Mouse (Mus musculus): ENCODE measurements at regions not wholly inside any gene's neighbourhood (a gene's known extent, or its start where the extent isn't known, plus 50 kb on each side); places are given as distances from the start of the nearest gene placed in this dataset.

DNA sequence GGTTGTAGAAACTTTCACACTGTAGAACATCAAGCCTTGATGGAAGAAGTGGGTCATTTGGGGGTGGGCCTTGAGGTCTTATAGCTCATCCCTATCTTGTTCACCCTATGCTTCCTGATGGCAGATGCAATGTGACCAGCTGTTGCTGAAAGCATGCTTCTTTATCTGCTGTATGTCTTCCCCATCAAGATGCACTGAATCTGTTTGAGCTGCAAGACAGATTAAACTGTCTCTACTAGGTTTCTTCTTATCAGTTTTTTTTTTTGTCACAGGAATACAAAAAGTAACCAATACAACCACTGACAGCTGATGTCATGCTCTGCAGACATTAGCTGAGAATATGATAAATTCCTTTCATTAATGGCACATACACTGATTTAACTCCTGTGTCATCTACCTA lies 505.0 kb upstream of the Fam160b2 start:
- Histone ChIP-seq H3K27ac (ENCODE audit: low read length) (no peak overlapping the region), H3K27me3 (replicated peaks; ENCODE audit: insufficient read depth, low read length) (no peaks in the 10 kb centered on the region), H3K4me2 (replicated peaks; ENCODE audit: low read depth, low read length) (no peak overlapping the region), H3K9me3 (ENCODE audit: low read length) (no peaks in the 10 kb centered on the region), H3K9ac (replicated peaks; ENCODE audit: low read depth) (no peak overlapping the region), H3K36me3 (ENCODE audit: insufficient read depth, low read length) (no peaks in the 10 kb centered on the region), H3K4me1 (ENCODE audit: insufficient read depth, low read depth, low read length) (no peaks in the 10 kb centered on the region), H3K4me3 (ENCODE audit: low read depth, low read length) (no peak overlapping the region)
- TF ChIP-seq CTCF (IDR thresholded peaks at IDR 0.05) (no peak), EP300 (IDR thresholded peaks at IDR 0.05) (no peak)
- DNase-seq (ENCODE audit: low spot score) (no peak), ATAC-seq (no peak)

DNA sequence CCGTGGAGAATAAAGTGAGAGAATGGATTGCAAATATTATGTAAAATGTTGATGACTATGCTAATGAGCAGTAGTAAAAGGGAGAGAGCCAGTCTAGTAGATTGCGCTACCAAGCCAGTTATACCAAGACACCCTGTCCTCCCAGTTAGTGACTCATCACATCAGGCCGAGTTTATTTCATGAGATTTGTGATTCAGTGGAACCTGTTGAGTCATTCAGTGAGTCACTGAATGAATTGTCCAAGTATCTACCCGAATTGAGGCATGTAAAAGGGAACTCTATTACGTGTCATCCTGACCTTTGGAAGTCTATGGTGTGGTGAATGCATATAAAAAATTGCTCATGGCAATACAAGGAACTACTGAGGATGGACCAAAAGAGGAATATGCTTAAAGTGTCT lies 504.3 kb upstream of the Fam160b2 start:
- H3K9me3 ChIP-seq (ENCODE audit: low read length) = no peaks in the 10 kb centered on the region
- H3K27me3 ChIP-seq (replicated peaks; ENCODE audit: insufficient read depth, low read length) = no peaks in the 10 kb centered on the region
- no peaks in the 10 kb centered on the region for H3K36me3 ChIP-seq (ENCODE audit: insufficient read depth, low read length)
- no peak overlapping the region for H3K4me2 ChIP-seq (replicated peaks; ENCODE audit: low read depth, low read length)
- no peak for DNase-seq (ENCODE audit: low spot score)
- no peak overlapping the region for H3K4me3 ChIP-seq (ENCODE audit: low read depth, low read length)
- H3K9ac ChIP-seq (replicated peaks; ENCODE audit: low read depth) = no peak overlapping the region
- H3K4me1 ChIP-seq (ENCODE audit: insufficient read depth, low read depth, low read length) = no peaks in the 10 kb centered on the region
- H3K27ac ChIP-seq (ENCODE audit: low read length) = no peak overlapping the region
- 76% methylated on average over 5 of the region's 5 CpGs for WGBS
- no peak for ATAC-seq
- TF ChIP-seq CTCF (IDR thresholded peaks at IDR 0.05) = no peak
- no peak for TF ChIP-seq EP300 (IDR thresholded peaks at IDR 0.05)

DNA sequence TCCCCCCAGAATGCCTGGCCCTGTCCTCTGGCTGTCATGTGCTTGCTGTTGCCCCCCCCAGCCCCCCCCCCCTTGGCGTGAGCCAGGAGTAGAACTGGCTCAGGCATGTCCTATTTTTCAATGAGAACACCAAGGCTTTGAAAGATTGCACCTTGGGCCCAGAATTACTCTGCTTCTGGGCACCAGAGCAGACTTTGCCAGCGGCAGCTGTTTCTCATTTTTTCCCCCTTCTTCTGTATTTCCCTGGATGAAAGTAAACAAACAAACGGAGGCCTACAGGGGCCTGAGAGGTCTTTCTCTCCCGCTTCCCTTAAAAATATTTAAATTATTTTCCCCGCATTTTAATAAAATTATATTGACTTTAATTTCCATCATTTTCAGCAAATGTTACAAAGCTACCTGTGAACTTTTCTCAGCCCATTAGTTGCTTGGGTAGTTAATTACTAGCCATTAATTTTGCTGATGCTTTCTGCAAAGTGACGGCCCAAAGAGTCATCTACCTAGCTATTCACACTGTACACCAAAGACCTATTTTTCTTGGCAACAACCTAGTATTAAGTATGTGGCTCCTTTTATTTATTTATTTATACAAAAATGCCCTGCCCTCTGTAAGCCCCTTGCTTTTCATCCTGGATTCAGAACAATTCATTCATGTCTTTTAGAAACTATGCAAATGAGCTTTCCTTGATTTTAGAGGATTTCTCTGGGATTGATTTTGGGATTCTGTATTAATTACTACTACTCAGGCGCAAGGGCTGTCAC lies 496.2 kb upstream of the Fam160b2 start:
- Histone ChIP-seq H3K27ac (ENCODE audit: low read length) (no peak overlapping the region), H3K4me1 (ENCODE audit: insufficient read depth, low read depth, low read length) (no peaks in the 10 kb centered on the region), H3K4me3 (ENCODE audit: low read depth, low read length) (no peak overlapping the region), H3K27me3 (replicated peaks; ENCODE audit: insufficient read depth, low read length) (no peaks in the 10 kb centered on the region), H3K9me3 (ENCODE audit: low read length) (no peaks in the 10 kb centered on the region), H3K36me3 (ENCODE audit: insufficient read depth, low read length) (no peaks in the 10 kb centered on the region), H3K4me2 (replicated peaks; ENCODE audit: low read depth, low read length) (no peak overlapping the region), H3K9ac (replicated peaks; ENCODE audit: low read depth) (no peak overlapping the region)
- no peak for ATAC-seq
- 63% methylated on average over 7 of the region's 7 CpGs for WGBS
- TF ChIP-seq EP300 (IDR thresholded peaks at IDR 0.05) (no peak), CTCF (IDR thresholded peaks at IDR 0.05) (no peak)
- DNase-seq (ENCODE audit: low spot score) = no peak

DNA sequence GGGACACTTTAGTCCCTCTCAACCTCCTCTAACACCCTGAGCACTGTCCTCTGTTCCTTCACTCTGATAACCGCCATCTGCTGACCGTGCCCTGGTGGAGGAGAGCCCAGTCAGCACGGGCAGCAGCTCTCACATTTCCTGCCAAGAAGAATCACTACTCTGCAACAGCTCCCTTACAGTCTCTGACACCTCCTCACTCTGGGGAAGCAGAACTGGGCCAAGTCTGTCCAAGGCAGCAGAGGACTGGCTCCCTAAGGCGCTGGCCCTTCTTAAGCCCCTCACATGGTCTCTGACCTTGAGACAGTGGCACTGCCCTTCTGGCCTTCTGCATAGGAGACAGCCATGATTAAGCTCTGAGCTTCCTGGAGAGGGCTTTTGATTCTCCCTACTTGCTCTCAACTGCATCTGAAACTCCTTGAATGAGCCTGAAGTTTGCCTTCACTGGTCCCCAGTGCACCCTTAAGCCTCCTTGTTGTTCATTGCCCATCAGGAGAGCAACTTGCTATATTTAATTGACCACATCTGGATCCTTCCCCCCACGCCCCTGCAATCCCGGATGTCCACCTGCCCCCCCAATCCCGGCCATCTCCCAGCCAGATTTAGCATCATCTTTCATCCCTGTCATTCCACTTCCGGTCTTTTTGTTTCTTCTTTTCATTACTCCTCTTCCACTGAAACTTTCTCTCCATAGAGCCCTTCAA lies 493.1 kb upstream of the Fam160b2 start:
- H3K4me3 ChIP-seq (ENCODE audit: low read depth, low read length) = no peak overlapping the region
- ATAC-seq (peak; percentile 94), DNase-seq (ENCODE audit: low spot score) (peak; percentile 85)
- no peaks in the 10 kb centered on the region for H3K4me1 ChIP-seq (ENCODE audit: insufficient read depth, low read depth, low read length)
- H3K9ac ChIP-seq (replicated peaks; ENCODE audit: low read depth) = no peak overlapping the region
- no peaks in the 10 kb centered on the region for H3K27me3 ChIP-seq (replicated peaks; ENCODE audit: insufficient read depth, low read length)
- WGBS = 49% methylated on average over 8 of the region's 8 CpGs
- H3K4me2 ChIP-seq (replicated peaks; ENCODE audit: low read depth, low read length) = no peak overlapping the region
- H3K27ac ChIP-seq (ENCODE audit: low read length) = peak overlapping the region; percentile 20
- no peaks in the 10 kb centered on the region for H3K9me3 ChIP-seq (ENCODE audit: low read length)
- TF ChIP-seq CTCF (IDR thresholded peaks at IDR 0.05) (peak; percentile 36), EP300 (IDR thresholded peaks at IDR 0.05) (no peak)
- no peaks in the 10 kb centered on the region for H3K36me3 ChIP-seq (ENCODE audit: insufficient read depth, low read length)

DNA sequence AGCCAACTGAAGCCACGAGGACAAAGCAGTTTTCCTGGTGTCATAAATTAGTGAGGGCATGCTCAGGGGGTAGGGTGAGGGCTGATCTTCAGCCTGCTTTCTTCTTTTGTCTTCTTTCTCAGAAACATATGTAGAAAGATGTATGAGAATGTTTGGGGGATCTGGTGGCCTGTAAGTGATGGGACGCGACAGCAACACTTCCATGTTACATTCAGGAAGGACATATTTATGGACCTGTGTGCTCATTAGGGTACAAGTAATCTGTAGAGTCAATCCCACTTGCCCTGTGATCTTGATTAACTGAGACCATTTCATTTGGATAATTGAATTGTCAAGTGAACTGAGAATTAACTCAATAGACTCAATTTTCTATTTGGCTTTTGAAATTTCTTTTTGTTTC lies 486.1 kb upstream of the Fam160b2 start:
- Histone ChIP-seq H3K4me1 (ENCODE audit: insufficient read depth, low read depth, low read length) (no peaks in the 10 kb centered on the region), H3K27ac (ENCODE audit: low read length) (no peak overlapping the region), H3K4me3 (ENCODE audit: low read depth, low read length) (no peak overlapping the region), H3K4me2 (replicated peaks; ENCODE audit: low read depth, low read length) (no peak overlapping the region), H3K27me3 (replicated peaks; ENCODE audit: insufficient read depth, low read length) (no peaks in the 10 kb centered on the region), H3K9ac (replicated peaks; ENCODE audit: low read depth) (no peak overlapping the region), H3K9me3 (ENCODE audit: low read length) (no peaks in the 10 kb centered on the region), H3K36me3 (ENCODE audit: insufficient read depth, low read length) (no peaks in the 10 kb centered on the region)
- 83% methylated on average over 3 of the region's 3 CpGs for WGBS
- no peak for TF ChIP-seq EP300 (IDR thresholded peaks at IDR 0.05)
- TF ChIP-seq CTCF (IDR thresholded peaks at IDR 0.05) = no peak
- ATAC-seq = no peak
- DNase-seq (ENCODE audit: low spot score) = no peak

DNA sequence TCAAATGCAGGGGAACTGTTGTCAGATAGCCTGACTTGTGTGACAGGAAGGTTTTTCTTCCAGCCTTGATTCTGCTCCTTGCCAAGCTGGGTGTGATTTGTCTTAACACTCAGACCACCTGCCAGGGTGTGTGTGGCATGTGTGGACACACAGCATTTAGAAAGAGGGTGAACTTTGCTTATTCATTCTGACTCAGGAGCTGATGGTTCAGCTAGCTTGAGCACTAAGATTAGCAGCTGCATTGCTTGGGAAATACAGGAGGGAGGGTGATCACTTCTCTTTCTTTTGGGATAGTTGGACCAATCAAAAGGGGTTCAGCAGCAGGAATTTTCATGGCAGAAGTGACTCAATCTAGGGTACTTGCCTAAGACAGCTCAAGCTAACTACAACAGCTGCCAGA lies 482.7 kb upstream of the Fam160b2 start:
- DNase-seq (ENCODE audit: low spot score) (peak; percentile 66), ATAC-seq (peak; percentile 57)
- no peaks in the 10 kb centered on the region for H3K4me1 ChIP-seq (ENCODE audit: insufficient read depth, low read depth, low read length)
- no peak overlapping the region for H3K9ac ChIP-seq (replicated peaks; ENCODE audit: low read depth)
- no peaks in the 10 kb centered on the region for H3K27me3 ChIP-seq (replicated peaks; ENCODE audit: insufficient read depth, low read length)
- H3K9me3 ChIP-seq (ENCODE audit: low read length) = no peaks in the 10 kb centered on the region
- H3K4me3 ChIP-seq (ENCODE audit: low read depth, low read length) = no peak overlapping the region
- no peak overlapping the region for H3K4me2 ChIP-seq (replicated peaks; ENCODE audit: low read depth, low read length)
- H3K27ac ChIP-seq (ENCODE audit: low read length) = no peak overlapping the region
- no peaks in the 10 kb centered on the region for H3K36me3 ChIP-seq (ENCODE audit: insufficient read depth, low read length)
- TF ChIP-seq EP300 (IDR thresholded peaks at IDR 0.05) (no peak), CTCF (IDR thresholded peaks at IDR 0.05) (no peak)

Data from lung, postnatal 0 days (tissue).